8 mouse cellular contexts compared by ENCODE assay signal in the genomic region with DNA sequence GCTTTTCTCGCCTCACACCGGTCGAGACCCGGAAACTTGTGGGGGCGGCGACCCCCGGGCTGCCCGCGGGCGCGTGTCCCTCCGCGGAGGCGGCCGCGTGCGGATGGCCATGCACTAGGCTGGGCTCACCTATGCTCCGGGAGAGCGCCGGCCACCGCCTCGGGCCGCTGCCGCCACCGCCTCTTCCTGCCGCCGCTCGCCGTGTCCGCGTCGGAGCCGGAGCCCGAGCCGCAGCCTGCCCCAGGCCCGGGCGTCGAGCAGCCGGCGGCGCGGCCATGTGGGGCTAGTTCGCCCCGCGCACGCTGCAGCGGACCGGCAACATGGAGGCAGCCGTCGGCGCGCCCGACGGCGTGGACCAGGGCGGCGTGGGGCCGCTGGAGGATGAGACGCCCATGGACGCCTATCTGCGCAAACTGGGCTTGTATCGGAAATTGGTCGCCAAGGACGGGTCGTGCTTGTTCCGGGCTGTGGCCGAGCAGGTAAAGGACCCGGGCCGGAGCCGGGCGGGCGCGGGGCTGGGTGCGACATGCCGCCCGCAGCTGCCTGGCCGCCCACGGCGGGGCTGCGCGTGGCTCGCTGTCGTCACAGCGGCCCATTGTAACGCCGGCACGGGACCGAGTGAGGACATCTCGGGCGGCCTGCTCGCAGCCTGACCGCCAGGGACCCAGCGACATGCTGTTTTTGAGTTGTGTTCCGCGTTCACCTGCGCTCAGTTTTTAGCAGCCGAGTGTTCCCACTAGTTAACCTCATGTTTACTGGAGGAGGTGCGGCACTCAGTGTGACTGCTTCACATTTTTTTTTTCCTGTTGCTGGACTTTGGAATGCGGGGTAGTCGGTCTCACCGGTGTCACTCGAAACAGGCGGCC. TPM values are rescaled to one million over a fixed set of nuclear protein-coding genes. Genes with fewer than 3 reads are reported as not detected.
DNase-seq lines count a peak whose midpoint lies in the region; ATAC-seq and TF ChIP-seq lines count a peak whose summit lies in the region.

A gene (plus strand): TSS at position 33 of the 866 bp plus-strand sequence.

- intact Hi-C loops in left cerebral cortex, postnatal 4 days (cut with DNase I) = no loop called here

- DNase-seq in layer of hippocampus, adult 11-12 months (ENCODE audit: low spot score) = peak; percentile 58
- no peak for DNase-seq in layer of hippocampus, adult 9-10 months (ENCODE audit: low spot score)
- DNase-seq in embryonic facial prominence, embryonic 11.5 days (ENCODE audit: low spot score) = peak; percentile 59
- peak; percentile 44 for DNase-seq in left cerebral cortex, postnatal 4 days
- DNase-seq in midbrain, embryonic 10.5 days (ENCODE audit: low spot score) = no peak

- peak; percentile 68 for ATAC-seq in embryonic facial prominence, embryonic 11.5 days (replicated peaks; ENCODE audit: insufficient number of reproducible peaks, low FRiP score, low TSS enrichment, low read depth)
- peak; percentile 40 for ATAC-seq in granulocyte monocyte progenitor cell, adult 5-6 weeks (replicated peaks; ENCODE audit: poor library complexity, severe bottlenecking)
- peak; percentile 42 for ATAC-seq in intestine, postnatal 0 days

- peak within 1 kb of the TSS; percentile 89 for H3K9ac ChIP-seq in embryonic facial prominence, embryonic 11.5 days (replicated peaks; ENCODE audit: low read length)
- peak within 1 kb of the TSS; percentile 79 for H3K9ac ChIP-seq in intestine, postnatal 0 days (ENCODE audit: low read depth, low read length)

- peak within 1 kb of the TSS; percentile 90 for H3K27ac ChIP-seq in embryonic facial prominence, embryonic 11.5 days (replicated peaks; ENCODE audit: low read depth, low read length)
- H3K27ac ChIP-seq in intestine, postnatal 0 days (ENCODE audit: low read depth, low read length) = peak within 1 kb of the TSS; percentile 98
- H3K27ac ChIP-seq in midbrain, embryonic 10.5 days (replicated peaks) = peak within 1 kb of the TSS; percentile 98
- peak within 1 kb of the TSS; percentile 84 for H3K27ac ChIP-seq in small intestine, adult 2 months (ENCODE audit: insufficient read depth, low read depth, low read length)

- TF ChIP-seq POLR2A in small intestine, adult 2 months (IDR thresholded peaks at IDR 0.05; ENCODE audit: low read depth, low read length) = no peak

- H3K4me3 ChIP-seq in embryonic facial prominence, embryonic 11.5 days (ENCODE audit: low read depth, low read length) = peak within 1 kb of the TSS; percentile 92
- H3K4me3 ChIP-seq in intestine, postnatal 0 days (ENCODE audit: low read depth, low read length) = peak within 1 kb of the TSS; percentile 85
- H3K4me3 ChIP-seq in midbrain, embryonic 10.5 days = peak within 1 kb of the TSS; percentile 96
- H3K4me3 ChIP-seq in small intestine, adult 2 months (ENCODE audit: low read depth, low read length) = peak within 1 kb of the TSS; percentile 96

- H3K9me3 ChIP-seq in embryonic facial prominence, embryonic 11.5 days (replicated peaks; ENCODE audit: control insufficient read depth, low read length) = no peaks in the 10 kb centered on the region
- no peaks in the 10 kb centered on the region for H3K9me3 ChIP-seq in intestine, postnatal 0 days (ENCODE audit: control insufficient read depth)
- no peaks in the 10 kb centered on the region for H3K9me3 ChIP-seq in midbrain, embryonic 10.5 days (replicated peaks)

- peak within 1 kb of the TSS; percentile 73 for H3K4me2 ChIP-seq in embryonic facial prominence, embryonic 11.5 days (ENCODE audit: low read depth, low read length)
- H3K4me2 ChIP-seq in intestine, postnatal 0 days (replicated peaks; ENCODE audit: low read depth) = peak within 1 kb of the TSS; percentile 81

- H3K4me1 ChIP-seq in embryonic facial prominence, embryonic 11.5 days (ENCODE audit: control insufficient read depth, insufficient read depth, low read length) = no peaks in the 10 kb centered on the region
- 0 out of 2 replicates have a peak, but pooled peaks cover 3% of the 10 kb centered on the region for H3K4me1 ChIP-seq in intestine, postnatal 0 days (replicated peaks; ENCODE audit: control insufficient read depth, insufficient read depth, low read length)
- H3K4me1 ChIP-seq in midbrain, embryonic 10.5 days = peaks cover 30% of the 10 kb centered on the region
- no peaks in the 10 kb centered on the region for H3K4me1 ChIP-seq in small intestine, adult 2 months (ENCODE audit: control insufficient read depth, insufficient read depth, insufficient read length, low read length)

- no peaks in the 10 kb centered on the region for H3K36me3 ChIP-seq in embryonic facial prominence, embryonic 11.5 days (replicated peaks; ENCODE audit: control insufficient read depth, insufficient read depth, low read depth, low read length)
- peaks cover 5% of the 10 kb centered on the region; the same call in 1 of the 2 replicates for H3K36me3 ChIP-seq in intestine, postnatal 0 days (ENCODE audit: control insufficient read depth, insufficient read depth)
- peaks cover 19% of the 10 kb centered on the region for H3K36me3 ChIP-seq in midbrain, embryonic 10.5 days
- H3K36me3 ChIP-seq in small intestine, adult 2 months (ENCODE audit: control insufficient read depth, insufficient read depth, low read length) = peaks cover 6% of the 10 kb centered on the region

- H3K27me3 ChIP-seq in embryonic facial prominence, embryonic 11.5 days (ENCODE audit: control insufficient read depth, insufficient read depth, low read length) = no peaks in the 10 kb centered on the region
- H3K27me3 ChIP-seq in intestine, postnatal 0 days (replicated peaks; ENCODE audit: control insufficient read depth, insufficient read depth, low read length) = no peaks in the 10 kb centered on the region
- H3K27me3 ChIP-seq in midbrain, embryonic 10.5 days (ENCODE audit: low read depth, poor library complexity, severe bottlenecking) = no peaks in the 10 kb centered on the region
- no peaks in the 10 kb centered on the region for H3K27me3 ChIP-seq in small intestine, adult 2 months (ENCODE audit: control insufficient read depth, insufficient read depth, low read length)

- WGBS in embryonic facial prominence, embryonic 11.5 days = under 1% methylated on average over 101 of the region's 103 CpGs
- under 1% methylated on average over 99 of the region's 103 CpGs for WGBS in intestine, postnatal 0 days
- WGBS in midbrain, embryonic 10.5 days = under 1% methylated on average over 97 of the region's 103 CpGs
- under 1% methylated on average over 103 of the region's 103 CpGs for WGBS in small intestine, adult 2 months

- peak; percentile 37; the same call in 1 of the 2 replicates for TF ChIP-seq CTCF in intestine, postnatal 0 days (IDR thresholded peaks at IDR 0.05; ENCODE audit: low read depth)
- peak; percentile 24; the same call in 1 of the 2 replicates for TF ChIP-seq CTCF in small intestine, adult 2 months (IDR thresholded peaks at IDR 0.05; ENCODE audit: extremely low read depth, insufficient read length, insufficient replicate concordance, low read depth, low read length)

RNA-seq across cellular contexts. Expression of the gene that starts here (rescaled TPM):
- polyA plus RNA-seq in embryonic facial prominence, embryonic 11.5 days (2014; fragmentation: Nextera tagmentation; extraction: Ambion mirVana) = 19.5 and 22.9 TPM in 2 replicates
- total RNA-seq in granulocyte monocyte progenitor cell, adult 5-6 weeks (2014; fragmentation: Nextera tagmentation) = 77.1 and 77.9 TPM in 2 replicates
- total RNA-seq in granulocyte monocyte progenitor cell, adult 5-6 weeks (2017) = 70.8 and 81.2 TPM in 2 replicates
- 6.0 and 6.3 TPM in 2 replicates for polyA plus RNA-seq in intestine, postnatal 0 days (2015; fragmentation: Nextera tagmentation; extraction: Ambion mirVana)
- total RNA-seq in left cerebral cortex, postnatal 4 days (2021) = 10 to 100 TPM; 49.5 to 50.3 TPM
- polyA plus RNA-seq in midbrain, embryonic 10.5 days (2016; fragmentation: Nextera tagmentation; extraction: Ambion mirVana) = 15.3 and 15.4 TPM in 2 replicates
- 11.2 and 18.0 TPM in 2 replicates for polyA plus RNA-seq in small intestine, adult 2 months (2012; rRNA removed)

Comparison
In these comparisons a context has a peak if more than half of its experiments do, and no peak if none do; other contexts are left out.
1. DNase-seq: peak in layer of hippocampus, adult 11-12 months (single experiment), embryonic facial prominence, embryonic 11.5 days (single experiment) and left cerebral cortex, postnatal 4 days (single experiment); none in layer of hippocampus, adult 9-10 months (single experiment) and midbrain, embryonic 10.5 days (single experiment).
2. Peak in every context shown above with its lines, with median percentiles within 50 percentile points of each other: ATAC-seq, H3K27ac ChIP-seq and H3K4me3 ChIP-seq.